Mouse (Mus musculus) limb, embryonic 12.5 days (tissue): ENCODE data around the gene Slc35c2. TPM values are rescaled to one million over a fixed set of nuclear protein-coding genes. Genes with fewer than 3 reads are reported as not detected.

Experiments used
- ATAC-seq: fragments of 200-750 bp; cut with Nextera tagmentation; 2 replicates; pipeline ENCODE4 v1.8.0; 2017; ENCODE audit warnings: low read depth, moderate TSS enrichment; ENCODE audit not compliant: insufficient number of reproducible peaks, insufficient read depth, low FRiP score, low TSS enrichment
- H3K27ac ChIP-seq: fragments of 300-500 bp; sonication (generic); 2 replicates; pipeline ENCODE4 v1.5.1; 2016; ENCODE audit warnings: mild to moderate bottlenecking, moderate library complexity
- H3K27me3 ChIP-seq: fragments of 300-500 bp; sonication (generic); 2 replicates; pipeline ENCODE4 v1.6.1; 2016; ENCODE audit warnings: mild to moderate bottlenecking, moderate library complexity
- H3K36me3 ChIP-seq: fragments of 300-500 bp; sonication (generic); 2 replicates; pipeline ENCODE4 v1.6.1; 2016; ENCODE audit warnings: mild to moderate bottlenecking, moderate library complexity
- H3K4me1 ChIP-seq: fragments of 300-500 bp; sonication (generic); replicated peaks from 2 replicates; pipeline ENCODE4 v1.6.1; 2016
- H3K4me2 ChIP-seq: fragments of 300-500 bp; sonication (generic); 2 replicates; pipeline ENCODE4 v1.6.1; 2016; ENCODE audit warnings: mild to moderate bottlenecking, moderate library complexity
- H3K4me3 ChIP-seq: fragments of 300-500 bp; sonication (generic); replicated peaks from 2 replicates; pipeline ENCODE4 v1.5.1; 2016; ENCODE audit warnings: mild to moderate bottlenecking
- H3K9ac ChIP-seq: fragments of 300-500 bp; sonication (generic); replicated peaks from 2 replicates; pipeline ENCODE4 v1.6.1; 2016; ENCODE audit warnings: mild to moderate bottlenecking, moderate library complexity
- H3K9me3 ChIP-seq: fragments of 300-500 bp; sonication (generic); 2 replicates; pipeline ENCODE4 v1.6.1; 2016; ENCODE audit warnings: mild to moderate bottlenecking, moderate library complexity
- WGBS: fragments of 180-500 bp; shearing (Covaris S2); methylation state at CpG from one replicate; pipeline ENCODE4 v1.1.7; 2016; 5-methylcytosine and 5-hydroxymethylcytosine counted together
- polyA plus RNA-seq: library from polyadenylated mRNA; unstranded; fragments of >200 nt; fragmentation: Nextera tagmentation; extraction: Ambion mirVana; gene quantifications from 2 replicates; pipeline ENCODE4 v1.2.1, GENCODE M21; 2016

The Slc35c2 gene
- polyA plus RNA-seq, 1 experiment from 2014 or later, result 48.3 TPM

- WGBS, result 69% methylated on average over 18 of the region's 18 CpGs
- peaks cover 43% of the 10 kb centered on the region for H3K36me3 ChIP-seq
- H3K4me1 ChIP-seq, result peaks cover 19% of the 10 kb centered on the region
- H3K27me3 ChIP-seq, result no peaks in the 10 kb centered on the region
- H3K4me2 ChIP-seq, result peak overlapping the region; percentile 79
- H3K9ac ChIP-seq, result peak overlapping the region; percentile 71
- no peaks in the 10 kb centered on the region for H3K9me3 ChIP-seq
- H3K4me3 ChIP-seq, result peak overlapping the region; percentile 72
- H3K27ac ChIP-seq, result peak overlapping the region; percentile 62
- no peak for ATAC-seq
These were observed 804 bp upstream of the Slc35c2 start for GRCm38 (mm10) chr2:165288315-165289031.

DNA sequence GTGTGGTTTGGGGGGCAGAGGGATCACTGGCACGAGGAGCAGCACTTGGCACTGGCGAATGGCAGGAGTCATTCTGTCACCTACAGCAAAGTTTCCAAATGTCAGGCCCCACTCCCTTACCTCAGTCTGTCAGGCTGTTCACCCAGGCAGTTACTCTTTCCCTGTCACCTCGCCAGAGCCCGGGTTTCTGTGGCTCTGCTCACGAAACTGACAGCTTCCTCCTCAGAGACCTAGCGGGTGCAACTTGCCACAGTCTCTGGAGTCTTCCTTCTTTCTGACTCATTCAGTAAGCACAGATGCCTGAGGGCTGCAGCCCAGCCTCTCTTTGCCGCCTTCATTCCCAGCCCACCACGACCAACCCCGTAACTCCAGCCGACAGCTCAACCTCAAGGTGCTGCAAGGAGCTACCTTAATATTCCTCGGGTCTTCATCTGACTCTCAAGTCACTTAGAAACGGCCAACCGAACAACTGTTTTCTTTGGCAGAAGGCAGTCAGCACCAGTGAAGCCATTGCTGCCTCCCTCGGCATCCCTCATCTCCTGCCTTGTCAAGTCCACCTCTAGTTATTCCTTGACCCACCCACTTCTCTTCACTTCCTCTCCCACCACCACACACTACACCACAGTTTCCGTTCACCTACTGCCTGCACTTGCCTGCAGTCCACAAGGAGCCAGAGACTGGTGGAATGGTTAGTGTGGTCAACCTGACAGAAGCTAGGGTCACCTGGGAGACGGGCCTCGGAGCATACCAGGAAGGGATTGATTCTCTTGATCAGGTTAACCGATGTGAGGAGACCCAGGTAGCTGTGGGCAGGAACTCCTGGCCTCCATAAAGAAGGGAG lies 1.1 kb downstream of the Slc35c2 start:
- no peak for ATAC-seq
- H3K4me1 ChIP-seq, result peaks cover 19% of the 10 kb centered on the region
- H3K4me3 ChIP-seq, result peak overlapping the region; percentile 72
- 64% methylated on average over 18 of the region's 18 CpGs for WGBS
- peaks cover 45% of the 10 kb centered on the region for H3K36me3 ChIP-seq
- peak overlapping the region; percentile 71 for H3K9ac ChIP-seq
- no peak overlapping the region for H3K27ac ChIP-seq
- H3K27me3 ChIP-seq, result no peaks in the 10 kb centered on the region
- no peaks in the 10 kb centered on the region for H3K9me3 ChIP-seq
- peak overlapping the region; percentile 79 for H3K4me2 ChIP-seq

DNA sequence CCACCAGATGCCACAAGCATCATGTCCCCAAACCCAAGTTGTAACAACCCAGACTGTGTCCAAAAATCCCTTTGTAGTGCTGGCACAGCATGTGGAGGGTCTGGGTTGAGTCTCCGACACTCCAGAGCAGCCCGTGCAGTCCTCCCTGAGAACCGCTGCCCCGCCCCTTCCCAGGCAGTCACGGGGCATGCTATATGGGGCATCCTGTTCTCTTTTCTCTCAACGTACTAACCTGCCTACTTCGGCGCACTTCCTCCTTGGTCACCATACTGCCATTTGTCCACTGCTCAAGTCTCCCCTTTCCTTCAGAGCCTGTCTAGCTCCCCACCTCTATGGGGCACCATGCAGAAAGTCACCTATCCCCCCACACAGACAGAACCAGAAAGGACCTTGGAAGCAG lies 2.0 kb downstream of the Slc35c2 start:
- ATAC-seq, result no peak
- Histone ChIP-seq H3K4me1 (peaks cover 19% of the 10 kb centered on the region), H3K9me3 (no peaks in the 10 kb centered on the region), H3K36me3 (peaks cover 45% of the 10 kb centered on the region), H3K27ac (no peak overlapping the region), H3K4me2 (no peak overlapping the region), H3K4me3 (no peak overlapping the region), H3K27me3 (no peaks in the 10 kb centered on the region), H3K9ac (no peak overlapping the region)
- 83% methylated on average over 8 of the region's 8 CpGs for WGBS

DNA sequence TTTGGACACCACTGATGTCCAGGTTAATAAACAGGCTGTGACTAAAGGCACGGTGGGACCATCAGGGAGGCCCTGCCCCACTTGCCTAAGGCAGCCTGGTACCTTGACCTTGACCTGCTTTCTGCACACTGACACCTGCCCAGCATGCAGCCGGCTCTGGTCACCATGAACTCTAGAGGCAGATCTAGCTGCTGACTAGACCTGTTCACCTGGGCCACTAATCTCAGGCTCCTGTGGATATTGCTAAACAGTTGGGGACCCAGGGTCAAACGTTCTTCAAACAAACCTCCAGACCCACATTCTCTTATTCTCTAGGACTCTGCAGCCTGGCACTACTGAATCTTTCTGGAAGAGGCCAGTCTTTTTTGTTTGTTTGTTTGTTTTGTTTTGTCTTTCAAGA lies 2.6 kb downstream of the Slc35c2 start:
- no peak overlapping the region for H3K4me3 ChIP-seq

DNA sequence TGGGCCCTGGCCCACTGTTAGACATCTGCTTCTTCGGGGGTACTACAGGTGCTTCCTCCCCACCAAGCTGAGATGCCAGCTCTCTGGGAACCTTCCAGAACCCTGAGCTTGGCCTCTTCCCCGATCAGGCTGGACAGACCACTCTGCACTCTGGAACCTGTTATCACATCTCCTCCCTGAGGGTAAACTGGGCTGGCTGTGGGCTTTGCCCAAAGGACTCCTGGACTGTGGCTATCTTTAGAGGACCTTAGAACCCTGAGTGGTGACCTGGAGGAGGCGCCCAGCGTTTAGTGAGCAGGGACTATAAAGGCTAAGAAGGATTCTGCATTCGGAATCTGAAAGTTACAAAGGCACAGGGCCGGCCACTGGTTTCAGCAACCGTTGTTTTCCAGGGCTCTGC lies 3.3 kb downstream of the Slc35c2 start:
- Histone ChIP-seq H3K9me3 (no peaks in the 10 kb centered on the region), H3K36me3 (peaks cover 42% of the 10 kb centered on the region), H3K27ac (no peak overlapping the region), H3K9ac (no peak overlapping the region), H3K4me2 (no peak overlapping the region), H3K4me3 (no peak overlapping the region), H3K27me3 (no peaks in the 10 kb centered on the region), H3K4me1 (peaks cover 19% of the 10 kb centered on the region)
- WGBS, result 92% methylated on average over 7 of the region's 7 CpGs
- no peak for ATAC-seq

More for the DNA sequence above, 2.6 kb downstream of the Slc35c2 start:
- 76% methylated on average over 3 of the region's 3 CpGs for WGBS
- no peaks in the 10 kb centered on the region for H3K27me3 ChIP-seq
- no peaks in the 10 kb centered on the region for H3K9me3 ChIP-seq
- no peak overlapping the region for H3K27ac ChIP-seq
- no peak overlapping the region for H3K9ac ChIP-seq
- no peak overlapping the region for H3K4me2 ChIP-seq
- no peak for ATAC-seq
- H3K4me1 ChIP-seq, result peaks cover 19% of the 10 kb centered on the region
- peaks cover 45% of the 10 kb centered on the region for H3K36me3 ChIP-seq

- peaks cover 19% of the 10 kb centered on the region for H3K4me1 ChIP-seq
- WGBS, result 91% methylated on average over 3 of the region's 3 CpGs
These were observed 4.0 kb downstream of the Slc35c2 start for GRCm38 (mm10) chr2:165283644-165284043.

GRCm38 (mm10) chr2:165281779-165282311 lies 5.8 kb downstream of the Slc35c2 start:
- 69% methylated on average over 6 of the region's 6 CpGs for WGBS
- Histone ChIP-seq H3K27me3 (no peaks in the 10 kb centered on the region), H3K4me2 (no peak overlapping the region), H3K4me3 (no peak overlapping the region), H3K9me3 (no peaks in the 10 kb centered on the region), H3K36me3 (peaks cover 62% of the 10 kb centered on the region), H3K4me1 (peaks cover 9% of the 10 kb centered on the region), H3K9ac (0 out of 2 replicates have a peak overlapping the region, but pooled peaks have one; percentile 8), H3K27ac (no peak overlapping the region)
- no peak for ATAC-seq

More at GRCm38 (mm10) chr2:165283644-165284043, 4.0 kb downstream of the Slc35c2 start:
- H3K27ac ChIP-seq, result no peak overlapping the region
- H3K9me3 ChIP-seq, result no peaks in the 10 kb centered on the region
- no peak overlapping the region for H3K4me2 ChIP-seq
- H3K9ac ChIP-seq, result no peak overlapping the region
- H3K27me3 ChIP-seq, result no peaks in the 10 kb centered on the region
- ATAC-seq, result no peak
- H3K36me3 ChIP-seq, result peaks cover 44% of the 10 kb centered on the region
- H3K4me3 ChIP-seq, result no peak overlapping the region

GRCm38 (mm10) chr2:165279351-165279750 lies 8.3 kb downstream of the Slc35c2 start:
- WGBS, result 46% methylated on average over 10 of the region's 10 CpGs
- no peak overlapping the region for H3K27ac ChIP-seq
- no peak for ATAC-seq
- no peaks in the 10 kb centered on the region for H3K9me3 ChIP-seq
- H3K4me2 ChIP-seq, result no peak overlapping the region
- H3K27me3 ChIP-seq, result no peaks in the 10 kb centered on the region; the same call in 1 of the 2 replicates
- H3K4me3 ChIP-seq, result no peak overlapping the region
- H3K4me1 ChIP-seq, result peaks cover 18% of the 10 kb centered on the region
- no peak overlapping the region for H3K9ac ChIP-seq
- peaks cover 67% of the 10 kb centered on the region for H3K36me3 ChIP-seq

GRCm38 (mm10) chr2:165277188-165277740 lies 10.4 kb downstream of the Slc35c2 start:
- peaks cover 8% of the 10 kb centered on the region; the same call in 1 of the 2 replicates for H3K27me3 ChIP-seq
- WGBS, result 78% methylated on average over 5 of the region's 5 CpGs

GRCm38 (mm10) chr2:165275824-165276223 lies 11.8 kb downstream of the Slc35c2 start:
- no peak overlapping the region for H3K4me2 ChIP-seq
- no peaks in the 10 kb centered on the region for H3K9me3 ChIP-seq
- peaks cover 36% of the 10 kb centered on the region for H3K4me1 ChIP-seq
- 28% methylated on average over 8 of the region's 8 CpGs for WGBS
- H3K9ac ChIP-seq, result no peak overlapping the region
- no peak overlapping the region for H3K27ac ChIP-seq
- ATAC-seq, result 0 out of 2 replicates have a peak, but pooled peaks have one; percentile 21
- peaks cover 39% of the 10 kb centered on the region for H3K36me3 ChIP-seq
- no peak overlapping the region for H3K4me3 ChIP-seq
- H3K27me3 ChIP-seq, result peaks cover 16% of the 10 kb centered on the region

More at GRCm38 (mm10) chr2:165277188-165277740, 10.4 kb downstream of the Slc35c2 start:
- Histone ChIP-seq H3K9ac (0 out of 2 replicates have a peak overlapping the region, but pooled peaks have one; percentile 8), H3K4me1 (peaks cover 27% of the 10 kb centered on the region), H3K36me3 (peaks cover 53% of the 10 kb centered on the region), H3K4me2 (no peak overlapping the region), H3K27ac (no peak overlapping the region), H3K4me3 (no peak overlapping the region), H3K9me3 (no peaks in the 10 kb centered on the region)
- no peak for ATAC-seq
